Mouse (Mus musculus): ENCODE data around the gene Ms4a4a.

Ms4a4a gene

GRCm38 (mm10) chr19:11435058-11435834 is 59.9 kb downstream of the Ms4a4a start:
- no peak for DNase-seq
